Mouse (Mus musculus): ENCODE results near the gene Galnt18. TPM values are rescaled to one million over a fixed set of nuclear protein-coding genes. Genes with fewer than 3 reads are reported as not detected.

Gene Galnt18
- polyA plus RNA-seq, 1 experiment from 2014 or later: 8.5 TPM

- no peaks in the 10 kb centered on the region for H3K36me3 ChIP-seq
- H3K27ac ChIP-seq: no peak overlapping the region
- H3K27me3 ChIP-seq (ENCODE audit: insufficient read depth, poor library complexity, severe bottlenecking): no peaks in the 10 kb centered on the region
- no peak overlapping the region for H3K4me3 ChIP-seq
- H3K9me3 ChIP-seq: no peaks in the 10 kb centered on the region
- no peaks in the 10 kb centered on the region for H3K4me1 ChIP-seq (replicated peaks)
- no peak for DNase-seq (ENCODE audit: low spot score)
- 79% methylated on average over 6 of the region's 6 CpGs for WGBS
Measured at GRCm38 (mm10) chr7:111497191-111497590, 282.6 kb downstream of the Galnt18 start.

GRCm38 (mm10) chr7:111492242-111492949 is 287.4 kb downstream of the Galnt18 start:
- Histone ChIP-seq H3K36me3 (no peaks in the 10 kb centered on the region), H3K9me3 (no peaks in the 10 kb centered on the region), H3K27ac (no peak overlapping the region), H3K4me3 (no peak overlapping the region), H3K4me1 (replicated peaks) (peaks cover 3% of the 10 kb centered on the region), H3K27me3 (ENCODE audit: insufficient read depth, poor library complexity, severe bottlenecking) (no peaks in the 10 kb centered on the region)
- no peak for DNase-seq (ENCODE audit: low spot score)
- WGBS: 86% methylated on average over 5 of the region's 5 CpGs

GRCm38 (mm10) chr7:111491566-111491965 is 288.2 kb downstream of the Galnt18 start:
- no peak overlapping the region for H3K27ac ChIP-seq
- no peaks in the 10 kb centered on the region for H3K9me3 ChIP-seq
- no peaks in the 10 kb centered on the region for H3K27me3 ChIP-seq (ENCODE audit: insufficient read depth, poor library complexity, severe bottlenecking)
- no peak for DNase-seq (ENCODE audit: low spot score)
- H3K4me1 ChIP-seq (replicated peaks): peaks cover 11% of the 10 kb centered on the region
- H3K36me3 ChIP-seq: no peaks in the 10 kb centered on the region
- 92% methylated on average over 2 of the region's 2 CpGs for WGBS
- no peak overlapping the region for H3K4me3 ChIP-seq

GRCm38 (mm10) chr7:111486811-111487333 is 292.9 kb downstream of the Galnt18 start:
- Histone ChIP-seq H3K36me3 (no peaks in the 10 kb centered on the region), H3K9me3 (no peaks in the 10 kb centered on the region), H3K4me3 (no peak overlapping the region), H3K27me3 (ENCODE audit: insufficient read depth, poor library complexity, severe bottlenecking) (no peaks in the 10 kb centered on the region), H3K4me1 (replicated peaks) (peaks cover 12% of the 10 kb centered on the region), H3K27ac (peak overlapping the region; percentile 35; the same call in 1 of the 2 replicates)
- 33% methylated on average over 3 of the region's 3 CpGs for WGBS
- DNase-seq (ENCODE audit: low spot score): no peak

- 89% methylated on average over 4 of the region's 4 CpGs for WGBS
- DNase-seq (ENCODE audit: low spot score): no peak
Measured at GRCm38 (mm10) chr7:111483896-111484295, 295.9 kb downstream of the Galnt18 start.

GRCm38 (mm10) chr7:111483321-111483720 is 296.5 kb downstream of the Galnt18 start:
- no peak overlapping the region for H3K4me3 ChIP-seq

More at GRCm38 (mm10) chr7:111483896-111484295, 295.9 kb downstream of the Galnt18 start:
- Histone ChIP-seq H3K27me3 (ENCODE audit: insufficient read depth, poor library complexity, severe bottlenecking) (no peaks in the 10 kb centered on the region), H3K27ac (no peak overlapping the region), H3K9me3 (no peaks in the 10 kb centered on the region), H3K4me3 (no peak overlapping the region), H3K4me1 (replicated peaks) (peaks cover 12% of the 10 kb centered on the region), H3K36me3 (no peaks in the 10 kb centered on the region)

GRCm38 (mm10) chr7:111467715-111468114 is 312.1 kb downstream of the Galnt18 start:
- WGBS: 60% methylated on average over 5 of the region's 5 CpGs
- DNase-seq (ENCODE audit: low spot score): no peak

More at GRCm38 (mm10) chr7:111483321-111483720, 296.5 kb downstream of the Galnt18 start:
- DNase-seq (ENCODE audit: low spot score): no peak
- H3K36me3 ChIP-seq: no peaks in the 10 kb centered on the region
- peaks cover 13% of the 10 kb centered on the region for H3K4me1 ChIP-seq (replicated peaks)
- H3K27me3 ChIP-seq (ENCODE audit: insufficient read depth, poor library complexity, severe bottlenecking): no peaks in the 10 kb centered on the region
- 97% methylated on average over 3 of the region's 3 CpGs for WGBS
- no peaks in the 10 kb centered on the region for H3K9me3 ChIP-seq
- no peak overlapping the region for H3K27ac ChIP-seq

GRCm38 (mm10) chr7:111466720-111467119 is 313.1 kb downstream of the Galnt18 start:
- no peak overlapping the region for H3K27ac ChIP-seq
- H3K9me3 ChIP-seq: no peaks in the 10 kb centered on the region
- WGBS: 84% methylated on average over 1 of the region's 1 CpGs
- DNase-seq (ENCODE audit: low spot score): no peak
- H3K4me1 ChIP-seq (replicated peaks): 0 out of 2 replicates have a peak, but pooled peaks cover 3% of the 10 kb centered on the region
- no peaks in the 10 kb centered on the region for H3K27me3 ChIP-seq (ENCODE audit: insufficient read depth, poor library complexity, severe bottlenecking)
- no peak overlapping the region for H3K4me3 ChIP-seq
- H3K36me3 ChIP-seq: no peaks in the 10 kb centered on the region

More at GRCm38 (mm10) chr7:111467715-111468114, 312.1 kb downstream of the Galnt18 start:
- H3K27me3 ChIP-seq (ENCODE audit: insufficient read depth, poor library complexity, severe bottlenecking): no peaks in the 10 kb centered on the region
- no peaks in the 10 kb centered on the region for H3K9me3 ChIP-seq
- no peak overlapping the region for H3K4me3 ChIP-seq
- H3K27ac ChIP-seq: no peak overlapping the region
- H3K36me3 ChIP-seq: no peaks in the 10 kb centered on the region
- 0 out of 2 replicates have a peak, but pooled peaks cover 3% of the 10 kb centered on the region for H3K4me1 ChIP-seq (replicated peaks)

- Histone ChIP-seq H3K4me3 (no peak overlapping the region), H3K9me3 (no peaks in the 10 kb centered on the region), H3K4me1 (replicated peaks) (0 out of 2 replicates have a peak, but pooled peaks cover under 1% of the 10 kb centered on the region), H3K27me3 (ENCODE audit: insufficient read depth, poor library complexity, severe bottlenecking) (no peaks in the 10 kb centered on the region), H3K27ac (no peak overlapping the region), H3K36me3 (no peaks in the 10 kb centered on the region)
- no peak for DNase-seq (ENCODE audit: low spot score)
- 89% methylated on average over 3 of the region's 3 CpGs for WGBS
Measured at GRCm38 (mm10) chr7:111466121-111466520, 313.7 kb downstream of the Galnt18 start.

GRCm38 (mm10) chr7:111459716-111460115 is 320.1 kb downstream of the Galnt18 start:
- H3K4me3 ChIP-seq: no peak overlapping the region
- no peaks in the 10 kb centered on the region for H3K27me3 ChIP-seq (ENCODE audit: insufficient read depth, poor library complexity, severe bottlenecking)
- 84% methylated on average over 4 of the region's 4 CpGs for WGBS
- H3K36me3 ChIP-seq: no peaks in the 10 kb centered on the region
- no peak overlapping the region for H3K27ac ChIP-seq
- H3K9me3 ChIP-seq: no peaks in the 10 kb centered on the region
- no peaks in the 10 kb centered on the region; the same call in 1 of the 2 replicates for H3K4me1 ChIP-seq (replicated peaks)
- no peak for DNase-seq (ENCODE audit: low spot score)

- H3K4me3 ChIP-seq: no peak overlapping the region
- no peaks in the 10 kb centered on the region for H3K9me3 ChIP-seq
- H3K27ac ChIP-seq: no peak overlapping the region
- no peaks in the 10 kb centered on the region for H3K27me3 ChIP-seq (ENCODE audit: insufficient read depth, poor library complexity, severe bottlenecking)
- no peaks in the 10 kb centered on the region for H3K36me3 ChIP-seq
- no peak for DNase-seq (ENCODE audit: low spot score)
- peaks cover 12% of the 10 kb centered on the region for H3K4me1 ChIP-seq (replicated peaks)
- WGBS: 87% methylated on average over 3 of the region's 3 CpGs
Measured at GRCm38 (mm10) chr7:111456007-111456406, 323.8 kb downstream of the Galnt18 start.

GRCm38 (mm10) chr7:111455541-111455940 is 324.2 kb downstream of the Galnt18 start:
- H3K36me3 ChIP-seq: no peaks in the 10 kb centered on the region
- no peaks in the 10 kb centered on the region for H3K27me3 ChIP-seq (ENCODE audit: insufficient read depth, poor library complexity, severe bottlenecking)
- H3K4me3 ChIP-seq: no peak overlapping the region
- peaks cover 12% of the 10 kb centered on the region for H3K4me1 ChIP-seq (replicated peaks)
- no peaks in the 10 kb centered on the region for H3K9me3 ChIP-seq
- DNase-seq (ENCODE audit: low spot score): no peak
- 86% methylated on average over 4 of the region's 4 CpGs for WGBS
- no peak overlapping the region for H3K27ac ChIP-seq

- no peaks in the 10 kb centered on the region for H3K9me3 ChIP-seq
- H3K4me1 ChIP-seq (replicated peaks): peaks cover 15% of the 10 kb centered on the region
- H3K27me3 ChIP-seq (ENCODE audit: insufficient read depth, poor library complexity, severe bottlenecking): no peaks in the 10 kb centered on the region
- no peak overlapping the region for H3K4me3 ChIP-seq
- 61% methylated on average over 1 of the region's 1 CpGs for WGBS
- no peak for DNase-seq (ENCODE audit: low spot score)
- no peak overlapping the region for H3K27ac ChIP-seq
- no peaks in the 10 kb centered on the region for H3K36me3 ChIP-seq
Measured at GRCm38 (mm10) chr7:111452000-111452399, 327.8 kb downstream of the Galnt18 start.
